Mouse (Mus musculus) spleen, adult 2 months (tissue): ENCODE measurements around the gene Unc79.

Experiments
- CTCF ChIP-seq: fragments of 200-500 bp; IDR thresholded peaks from 2 replicates; pipeline ENCODE4 v1.5.1; 2011; ENCODE audit warnings: mild to moderate bottlenecking, inconsistent platforms; ENCODE audit not compliant: insufficient read depth, insufficient read length, insufficient replicate concordance; ENCODE audit errors: extremely low read depth
- POLR2A ChIP-seq: fragments of 200-500 bp; IDR thresholded peaks from 2 replicates; pipeline ENCODE4 v1.6.1; 2011; ENCODE audit warnings: low read depth, low read length, inconsistent platforms

DNA sequence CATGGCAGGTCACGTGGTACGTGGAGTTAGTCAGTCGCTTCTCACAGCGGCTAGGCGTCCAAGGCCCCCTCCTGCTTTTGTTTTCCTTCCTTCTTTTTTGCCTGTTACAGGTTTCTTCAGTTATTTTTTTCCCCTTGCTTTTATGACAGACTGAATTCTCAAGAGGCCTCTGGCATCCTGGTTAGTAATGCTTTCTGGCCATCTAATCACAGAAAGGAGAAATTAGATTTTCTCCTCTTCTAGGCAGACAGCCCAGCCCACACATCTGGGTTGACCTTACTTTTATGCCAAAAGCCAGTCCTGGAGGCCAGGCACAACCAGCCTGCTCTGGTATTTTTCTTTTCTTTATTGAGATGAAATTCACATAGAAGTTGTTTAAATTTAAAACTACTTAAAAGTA, 94.1 kb downstream of the Unc79 start:
- TF ChIP-seq CTCF (no peak), POLR2A (no peak)
